Mouse (Mus musculus) ES-E14 (cell line): Measurements from ENCODE around the gene Tmem248.

Experiments
- CHD2 ChIP-seq: IDR thresholded peaks from 2 replicates; pipeline ENCODE4 v1.6.1; 2014; ENCODE audit warnings: mild to moderate bottlenecking, low read depth, low read length, inconsistent platforms
- MAFK ChIP-seq: IDR thresholded peaks from 2 replicates; pipeline ENCODE4 v1.6.1; 2014; ENCODE audit warnings: mild to moderate bottlenecking, low read depth, low read length, inconsistent platforms; ENCODE audit not compliant: insufficient read depth

DNA sequence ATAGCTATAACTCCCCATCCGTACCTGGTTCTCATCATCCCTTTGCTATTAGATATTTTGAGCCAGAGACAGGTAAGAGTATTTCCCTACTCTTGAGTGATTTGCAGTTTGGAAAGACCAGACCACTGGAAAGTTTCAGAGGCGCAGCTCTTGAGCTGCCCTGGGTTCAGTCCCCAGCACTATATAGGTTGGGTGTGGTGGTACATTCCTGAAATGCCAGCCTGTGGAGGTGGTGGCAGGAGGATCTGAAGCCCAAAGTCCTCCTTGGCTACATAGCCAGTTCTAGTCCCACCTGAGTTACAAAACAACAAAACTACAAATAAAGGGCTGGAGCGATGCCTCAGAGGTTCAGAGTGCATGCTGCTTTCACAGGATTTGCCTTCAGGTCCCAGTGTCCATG is 9.9 kb downstream of the Tmem248 start:
- TF ChIP-seq MAFK, result no peak
- TF ChIP-seq CHD2, result no peak
